Mouse (Mus musculus): ENCODE data around the gene Bbc3. TPM values are rescaled to one million over a fixed set of nuclear protein-coding genes. Genes with fewer than 3 reads are reported as not detected.

Gene Bbc3
- total RNA-seq, 2 experiments from 2014 or later: 12.5 to 14.9 TPM

DNA sequence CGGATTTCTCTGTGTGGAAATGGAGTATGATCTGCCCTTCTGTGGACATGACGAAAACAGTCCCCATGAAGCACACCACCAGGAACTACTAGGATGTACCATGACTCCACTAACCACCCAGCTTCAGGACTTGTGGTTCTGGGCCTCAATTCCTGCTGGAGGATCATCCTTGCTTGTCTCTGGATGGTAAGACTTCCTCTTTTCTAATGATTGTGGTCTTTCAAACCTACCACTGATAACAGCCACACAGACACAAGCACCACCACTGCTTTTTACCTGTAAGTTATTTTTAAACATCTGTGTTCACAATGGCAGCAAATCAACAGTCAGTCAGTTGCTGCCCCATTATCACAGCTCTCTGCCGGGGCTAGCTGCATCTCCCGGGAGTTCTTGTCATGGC is 37.1 kb downstream of the Bbc3 start:
- Histone ChIP-seq H3K4me3 (no peak overlapping the region), H3K27ac (no peak overlapping the region)
- no peak for DNase-seq (ENCODE audit: low spot score in 2 of 2)
- TF ChIP-seq CTCF (conservative IDR thresholded peaks at IDR 0.05): no peak

GRCm38 (mm10) chr7:16349999-16350398 is 41.8 kb downstream of the Bbc3 start:
- no peak for DNase-seq (ENCODE audit: low spot score in 2 of 2)
- H3K27ac ChIP-seq: no peak overlapping the region
- H3K4me3 ChIP-seq: no peak overlapping the region
- TF ChIP-seq CTCF (conservative IDR thresholded peaks at IDR 0.05): no peak

DNA sequence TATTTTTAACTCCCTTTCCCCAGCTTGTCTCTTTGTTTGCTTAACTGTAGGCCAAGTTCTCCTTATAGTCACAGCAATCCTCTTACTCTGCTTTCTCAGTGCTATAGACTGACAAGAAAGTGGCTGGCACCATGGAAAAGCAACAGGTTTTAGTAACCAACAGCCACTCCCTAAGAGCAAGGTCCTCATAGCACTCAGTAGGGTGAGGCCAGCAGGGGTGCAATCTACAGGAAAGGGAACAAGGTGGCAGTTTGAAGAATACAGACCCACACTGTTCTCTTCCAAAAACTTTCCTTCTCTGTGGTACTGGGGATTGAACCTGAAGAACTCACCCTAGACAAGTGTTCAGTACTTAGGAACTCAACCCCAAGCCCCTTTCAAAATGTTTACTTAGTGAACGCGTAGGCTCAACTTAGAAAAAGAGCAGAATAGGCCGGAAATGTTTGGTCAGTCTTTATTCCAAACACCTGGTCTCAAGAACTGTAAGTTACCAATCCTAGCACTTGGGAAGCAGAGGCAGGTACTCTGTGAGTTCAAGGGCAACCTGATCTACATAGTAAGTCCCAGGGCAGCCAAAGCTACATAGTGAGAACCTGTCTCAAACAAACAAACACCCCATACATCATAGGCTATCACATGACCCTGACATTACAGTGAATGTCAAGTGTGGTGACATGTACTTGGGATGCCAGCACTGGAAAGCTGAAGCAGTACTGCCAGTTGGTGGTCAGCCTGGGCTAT is 47.8 kb downstream of the Bbc3 start:
- TF ChIP-seq CTCF (conservative IDR thresholded peaks at IDR 0.05): no peak
- no peak overlapping the region for H3K27ac ChIP-seq
- no peak overlapping the region for H3K4me3 ChIP-seq
- DNase-seq (ENCODE audit: low spot score in 2 of 2): no peak

GRCm38 (mm10) chr7:16357602-16358001 is 49.4 kb downstream of the Bbc3 start:
- Histone ChIP-seq H3K4me3 (no peak overlapping the region), H3K27ac (no peak overlapping the region)
- TF ChIP-seq CTCF (conservative IDR thresholded peaks at IDR 0.05): no peak
- no peak for DNase-seq (ENCODE audit: low spot score in 2 of 2)

DNA sequence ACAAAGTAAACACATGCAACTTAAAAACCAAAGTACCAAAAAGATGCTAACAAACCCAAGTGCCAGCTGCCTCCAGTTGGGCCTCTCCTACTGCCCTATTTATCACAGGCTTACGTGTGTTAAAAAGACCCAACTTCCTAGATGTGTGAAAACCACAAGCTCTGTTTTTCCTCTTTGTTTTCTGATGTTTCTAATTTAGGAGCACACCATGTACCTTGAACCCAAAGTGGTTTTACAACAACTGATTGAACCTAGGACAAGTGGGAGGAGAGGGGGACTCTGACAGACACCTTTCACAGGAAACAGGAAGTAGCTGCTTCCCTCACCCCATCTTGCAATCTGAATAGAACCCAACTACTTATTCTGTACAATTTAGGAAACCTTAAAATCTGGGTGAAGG is 56.1 kb downstream of the Bbc3 start:
- Histone ChIP-seq H3K4me3 (no peak overlapping the region), H3K27ac (0 out of 2 replicates have a peak overlapping the region, but pooled peaks have one; percentile 40)
- TF ChIP-seq CTCF (conservative IDR thresholded peaks at IDR 0.05): no peak
- DNase-seq (ENCODE audit: low spot score in 2 of 2): peak in 1 of 2 experiments; percentile 5

- Histone ChIP-seq H3K27ac (peak overlapping the region; percentile 40; the same call in 1 of the 2 replicates), H3K4me3 (no peak overlapping the region)
- DNase-seq (ENCODE audit: low spot score in 2 of 2): no peak
- TF ChIP-seq CTCF (conservative IDR thresholded peaks at IDR 0.05): peak; percentile 59
Observed at GRCm38 (mm10) chr7:16364901-16365500, 56.8 kb downstream of the Bbc3 start.

DNA sequence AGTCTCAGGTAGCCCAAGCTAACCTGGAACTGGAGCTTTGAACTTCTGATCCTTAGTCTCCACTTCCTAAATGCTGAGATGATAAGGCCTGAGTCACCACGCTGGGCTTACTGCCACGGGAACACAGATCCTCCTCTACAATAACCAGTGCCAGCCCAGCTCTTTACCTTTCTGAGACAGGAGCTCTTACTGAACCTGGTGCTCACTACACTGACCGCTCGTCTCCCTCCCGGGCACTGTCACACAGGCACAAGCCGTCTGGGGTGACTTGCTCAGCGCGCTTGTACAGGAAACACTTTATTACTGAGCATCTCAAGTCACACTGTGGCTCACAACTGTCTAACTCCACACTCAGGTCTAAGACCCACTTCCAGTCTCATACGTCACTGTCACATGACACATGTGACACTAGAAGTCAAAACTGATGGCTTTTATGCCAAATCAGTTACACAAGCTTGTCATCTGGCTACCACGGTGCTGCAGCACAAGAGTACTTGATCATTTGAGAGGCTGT is 58.0 kb downstream of the Bbc3 start:
- no peak for DNase-seq (ENCODE audit: low spot score in 2 of 2)
- TF ChIP-seq CTCF (conservative IDR thresholded peaks at IDR 0.05): no peak
- no peak overlapping the region for H3K4me3 ChIP-seq
- H3K27ac ChIP-seq: no peak overlapping the region

- no peak overlapping the region for H3K4me3 ChIP-seq
- no peak overlapping the region for H3K27ac ChIP-seq
- no peak for TF ChIP-seq CTCF (conservative IDR thresholded peaks at IDR 0.05)
- DNase-seq (ENCODE audit: low spot score in 2 of 2): no peak
Observed at GRCm38 (mm10) chr7:16366669-16367068, 58.5 kb downstream of the Bbc3 start.

Other genes starting within 250 kb of the Bbc3 start
- gene Zfp541, start 246.6 kb upstream of the Bbc3 start, total RNA-seq (2021): 1 to 10 TPM in 1 of 2 experiments, under 1 TPM in 1; 0.59 to 1.1 TPM
- 100 to 1,000 TPM; 309 to 325 TPM for gene Napa, start 209.9 kb upstream of the Bbc3 start, total RNA-seq (2021)
- gene Kptn, start 188.5 kb upstream of the Bbc3 start, total RNA-seq (2021): 10 to 100 TPM; 39.4 to 47.0 TPM
- gene Slc8a2, start 178.6 kb upstream of the Bbc3 start, total RNA-seq (2021): 100 to 1,000 TPM; 305 to 320 TPM
- gene Meis3, start 133.3 kb upstream of the Bbc3 start, total RNA-seq (2021): 10 to 100 TPM; 37.3 to 38.6 TPM
- 10 to 100 TPM; 12.3 to 12.4 TPM for gene Dhx34, start 86.4 kb upstream of the Bbc3 start, total RNA-seq (2021)
- gene C5ar2, start 64.2 kb upstream of the Bbc3 start, total RNA-seq (2021): under 1 TPM; 0.39 to 0.59 TPM
- 1 to 10 TPM in 1 of 2 experiments, under 1 TPM in 1; 0.90 to 2.6 TPM for gene C5ar1, start 48.9 kb upstream of the Bbc3 start, total RNA-seq (2021)
- 10 to 100 TPM; 32.0 to 35.5 TPM for gene Inafm1, start 34.8 kb upstream of the Bbc3 start, total RNA-seq (2021)
- gene Ccdc9, start 21.6 kb upstream of the Bbc3 start, total RNA-seq (2021): 10 to 100 TPM; 79.7 to 81.0 TPM
- 10 to 100 TPM; 89.8 to 90.7 TPM for gene Sae1, start 79.4 kb downstream of the Bbc3 start, total RNA-seq (2021)
- gene Zc3h4, start 92.5 kb downstream of the Bbc3 start, total RNA-seq (2021): 10 to 100 TPM; 62.4 to 64.4 TPM
- 10 to 100 TPM; 59.4 to 72.5 TPM for gene Tmem160, start 144.4 kb downstream of the Bbc3 start, total RNA-seq (2021)
- gene Npas1, start 169.3 kb downstream of the Bbc3 start, total RNA-seq (2021): 10 to 100 TPM; 16.1 to 18.4 TPM